Mouse (Mus musculus) inflammation-experienced regulatory T-cells, adult 6 months (primary cell): Measurements from ENCODE around the gene Ube2h. TPM values are rescaled to one million over a fixed set of nuclear protein-coding genes. Genes with fewer than 3 reads are reported as not detected.

Experiments
- ATAC-seq: one replicate; pipeline ENCODE4 v1.8.0; 2017
- polyA plus RNA-seq, 3 experiments: library from polyadenylated mRNA; unstranded; fragments of 100-300 nt; shearing (Covaris generic); gene quantifications; one replicate each; pipeline ENCODE4 v1.2.1; 2017

Ube2h gene
- polyA plus RNA-seq, 3 experiments from 2014 or later = 108 to 123 (median 115) TPM

GRCm38 (mm10) chr6:30242928-30243327, 61.4 kb downstream of the Ube2h start:
- no peak for ATAC-seq

DNA sequence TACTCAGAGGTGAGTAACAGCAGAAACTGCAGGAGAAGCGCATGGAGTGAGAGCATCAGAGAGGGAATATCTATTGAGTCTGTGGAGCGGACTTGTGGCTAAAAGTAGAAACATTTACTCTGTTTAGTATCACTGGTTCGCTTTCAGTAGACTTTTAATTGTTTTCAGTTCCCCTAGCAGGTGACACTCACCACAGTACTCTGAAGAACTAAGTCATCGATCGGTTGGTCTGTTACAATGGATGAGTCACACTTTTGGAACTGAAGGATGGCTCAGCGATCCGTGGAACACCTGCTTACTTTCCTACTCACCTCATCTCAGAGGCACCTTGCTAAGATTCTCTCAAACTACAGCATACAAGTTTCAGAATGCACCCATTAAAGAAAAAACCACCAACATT, 64.2 kb downstream of the Ube2h start:
- no peak for ATAC-seq

- ATAC-seq = no peak
Measured at GRCm38 (mm10) chr6:30239207-30239606, 65.1 kb downstream of the Ube2h start.

DNA sequence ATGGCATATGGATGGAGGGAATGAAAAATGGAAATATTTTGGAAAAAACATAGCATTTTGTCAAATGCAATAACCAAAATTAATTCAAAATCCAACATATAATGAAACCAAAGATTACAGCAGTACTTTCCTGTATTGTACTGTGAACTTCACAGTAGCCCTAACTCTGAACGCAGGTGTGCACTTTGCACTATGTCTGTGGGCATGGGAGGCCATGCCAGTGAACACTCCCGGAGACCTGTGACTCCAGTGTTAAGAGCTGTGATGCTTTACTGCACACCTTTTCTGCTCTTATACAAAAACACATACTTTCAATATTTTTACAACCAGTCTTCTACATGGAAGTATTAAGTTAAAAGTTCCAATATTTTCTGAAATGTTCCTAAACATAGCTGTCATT, 66.3 kb downstream of the Ube2h start:
- ATAC-seq = no peak

GRCm38 (mm10) chr6:30236564-30236963, 67.8 kb downstream of the Ube2h start:
- no peak for ATAC-seq

DNA sequence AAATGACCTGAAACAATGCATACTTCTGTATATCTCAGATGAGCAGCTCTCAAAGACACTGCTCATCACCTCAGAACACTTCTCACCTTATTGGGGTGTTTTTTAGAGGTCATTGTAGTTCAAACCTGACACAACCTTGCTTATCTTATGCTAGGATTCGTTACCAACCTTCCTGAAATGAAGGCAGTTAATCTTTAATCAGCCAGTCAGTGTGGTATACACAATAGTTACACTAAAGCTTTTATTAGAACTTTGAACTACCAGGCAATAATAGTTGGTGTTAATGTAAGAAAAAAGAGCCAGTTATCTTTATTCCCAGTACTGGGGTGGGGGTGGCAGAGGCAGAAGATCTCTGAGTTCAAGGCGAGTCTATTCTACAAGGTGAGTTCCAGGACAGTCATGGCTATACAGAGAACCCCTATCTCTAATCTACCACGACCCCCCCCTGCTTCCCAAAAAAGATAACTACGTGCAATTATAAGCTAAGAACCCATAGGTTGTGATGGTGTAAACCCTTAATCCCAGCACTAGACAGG, 72.5 kb downstream of the Ube2h start:
- ATAC-seq = no peak

DNA sequence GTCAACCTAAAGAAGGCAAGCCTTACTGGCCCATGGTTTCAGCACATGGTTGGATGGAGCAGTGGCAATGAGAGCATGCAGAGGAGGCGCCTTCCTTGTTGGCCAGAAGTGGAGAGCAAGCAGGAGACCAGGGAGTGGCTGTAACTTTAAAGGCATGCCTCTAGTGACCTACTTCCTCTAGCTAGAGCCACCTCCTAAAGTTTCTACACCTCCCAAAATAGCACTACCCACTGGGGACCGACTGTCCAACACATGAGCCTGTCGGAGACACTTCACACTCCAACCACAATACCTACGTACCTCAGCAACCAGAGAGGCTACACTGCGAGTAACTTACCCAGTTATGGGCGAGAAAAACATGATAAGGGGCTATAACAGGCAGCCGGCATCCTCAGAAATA, 74.1 kb downstream of the Ube2h start:
- no peak for ATAC-seq

DNA sequence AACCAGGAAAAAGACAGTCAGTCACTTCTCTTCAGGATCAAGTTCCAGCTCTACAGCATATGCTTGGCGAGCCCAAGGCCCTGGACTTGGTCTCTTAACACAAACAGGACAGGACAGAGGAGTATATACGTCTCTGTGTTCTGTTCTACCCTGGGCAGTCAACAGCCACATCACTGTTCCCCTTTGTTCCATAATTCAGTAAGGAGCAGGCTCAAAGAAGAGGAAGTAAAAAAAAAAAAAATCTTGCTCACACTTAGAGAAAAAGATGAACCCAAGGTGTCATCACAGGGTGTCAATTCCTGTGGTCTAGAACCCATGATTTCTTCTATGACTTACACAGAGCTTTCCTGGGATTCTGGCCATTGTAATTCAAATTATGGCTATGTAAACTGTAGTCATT, 75.4 kb downstream of the Ube2h start:
- ATAC-seq = no peak

DNA sequence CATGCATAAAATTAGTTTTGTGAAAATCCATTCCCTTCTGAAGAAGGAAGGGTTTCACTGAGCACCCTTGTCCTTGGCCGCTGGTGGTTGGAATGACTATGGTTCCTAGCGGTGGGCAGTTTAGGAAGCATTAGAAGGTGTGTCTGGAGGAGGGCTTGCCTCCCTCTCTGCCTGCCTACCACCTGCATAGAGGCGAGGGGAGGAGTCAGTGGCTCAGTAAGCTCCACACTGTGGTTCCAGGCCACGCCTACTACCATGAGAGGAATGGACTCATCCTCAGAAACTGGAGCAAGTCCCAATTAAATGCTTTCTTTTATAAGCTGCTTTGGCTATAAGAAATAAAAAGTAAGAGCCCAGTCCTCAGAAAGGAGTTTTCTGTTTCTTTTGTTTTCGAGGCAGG, 76.0 kb downstream of the Ube2h start:
- ATAC-seq = no peak

DNA sequence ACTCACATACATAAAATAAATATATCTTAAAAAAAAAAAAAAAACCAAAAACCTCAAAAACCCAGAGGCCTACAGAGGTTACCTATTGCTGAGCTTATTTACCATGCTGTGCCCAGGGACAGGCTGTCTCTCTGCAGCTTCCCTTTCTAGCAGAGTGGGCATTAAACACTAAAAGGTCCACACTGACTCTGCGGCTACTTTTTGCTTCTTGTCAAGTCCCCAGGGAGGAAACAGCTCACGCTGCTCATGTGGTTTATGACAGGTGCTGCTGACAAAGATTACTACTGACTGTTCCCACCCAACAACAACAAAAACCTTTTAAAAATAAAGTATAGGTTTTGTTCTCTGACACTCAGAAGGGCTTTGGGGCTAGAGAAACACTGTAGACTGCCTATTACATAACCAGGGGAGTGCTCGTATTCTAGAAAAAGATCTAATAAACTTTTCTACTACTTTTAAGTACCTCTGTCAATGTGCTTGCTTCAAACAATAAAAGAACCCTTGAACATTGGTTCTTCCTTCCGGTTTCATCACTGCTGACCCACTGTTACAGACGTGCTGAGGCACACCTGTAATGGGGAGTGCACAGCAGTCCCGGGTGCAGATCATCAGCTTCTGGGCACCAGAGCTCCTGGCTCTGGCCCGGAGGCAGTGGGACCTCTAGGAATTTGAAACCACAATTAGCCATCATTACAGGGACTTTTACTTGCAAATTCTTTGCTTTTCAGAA, 77.2 kb downstream of the Ube2h start:
- ATAC-seq = no peak

GRCm38 (mm10) chr6:30224693-30225092, 79.6 kb downstream of the Ube2h start:
- ATAC-seq = no peak

DNA sequence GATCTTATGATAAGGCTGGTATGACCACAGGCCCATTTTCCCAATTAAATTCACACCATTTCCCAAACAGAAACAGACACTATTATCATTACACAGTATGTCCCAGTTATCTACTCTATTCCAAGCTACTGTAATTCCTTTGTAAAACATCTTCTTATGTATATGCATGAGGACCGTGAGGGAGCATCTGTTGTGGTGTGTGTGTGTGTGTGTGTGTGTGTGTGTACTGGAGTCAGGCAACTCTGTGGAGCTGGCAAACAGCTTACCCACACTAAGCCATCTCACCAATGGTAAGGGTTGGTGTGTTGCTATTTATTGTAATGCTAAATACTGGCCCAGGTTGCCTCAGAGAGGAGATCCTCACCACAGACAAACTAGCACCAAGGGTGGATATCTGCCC, 82.0 kb downstream of the Ube2h start:
- ATAC-seq = no peak

DNA sequence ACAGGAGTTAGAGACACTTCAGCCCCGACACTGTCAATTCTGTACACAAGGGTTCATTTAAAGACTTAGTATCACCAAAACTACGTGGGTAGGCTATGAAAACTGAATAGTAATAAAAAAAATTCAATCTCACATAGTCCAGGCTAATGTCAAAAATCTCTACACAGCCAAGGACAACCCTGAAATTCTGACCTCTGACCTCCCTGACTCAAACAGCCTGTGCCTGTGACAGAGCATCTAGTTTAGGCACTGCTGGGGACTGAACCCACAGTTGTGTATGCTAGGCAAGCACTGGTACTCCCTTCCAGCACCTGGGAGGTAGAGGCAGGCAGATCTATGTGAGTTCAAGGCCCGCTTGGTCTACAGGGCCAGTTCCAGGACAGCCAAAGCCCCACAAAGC, 86.8 kb downstream of the Ube2h start:
- ATAC-seq = no peak

GRCm38 (mm10) chr6:30212468-30212867, 91.9 kb downstream of the Ube2h start:
- ATAC-seq = no peak

DNA sequence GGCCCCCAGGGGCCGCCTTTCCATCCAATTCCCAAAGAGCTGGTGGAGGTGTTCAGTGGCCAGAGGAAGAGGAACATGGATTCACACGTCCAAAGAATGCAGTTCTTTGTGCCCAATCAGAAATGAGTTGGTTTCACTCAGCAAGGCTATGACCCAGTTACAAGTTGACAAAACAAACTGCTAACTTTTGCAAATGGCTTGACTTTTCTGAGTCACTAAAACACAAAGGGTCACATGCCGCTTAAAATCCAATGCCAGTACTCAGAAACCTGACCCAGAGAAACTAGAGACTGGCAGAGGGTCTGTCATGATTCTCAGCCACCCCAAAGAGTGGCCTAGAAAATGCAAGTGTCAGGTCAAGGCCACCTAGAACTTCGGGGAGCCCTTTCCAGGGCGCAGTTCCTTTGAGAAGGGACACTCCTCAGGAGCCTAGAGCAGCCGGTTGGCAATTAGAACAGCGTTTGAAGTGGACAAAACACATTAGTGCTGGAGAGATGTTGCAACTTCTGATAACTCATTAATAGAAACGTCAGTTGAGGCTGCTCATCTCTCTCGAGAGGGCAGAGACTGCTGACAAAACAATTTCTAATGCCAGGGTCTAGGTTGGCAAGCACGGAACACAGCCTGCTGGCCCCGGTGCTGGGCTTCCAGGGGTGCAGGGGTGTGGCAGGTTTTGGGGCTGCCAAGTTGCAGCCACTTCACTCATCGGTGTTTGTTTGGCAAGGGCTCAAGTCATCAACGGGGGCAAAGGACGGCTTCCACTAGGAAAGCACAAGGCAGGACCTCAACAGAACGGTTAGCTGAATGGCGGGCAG, 92.5 kb downstream of the Ube2h start:
- ATAC-seq = no peak

DNA sequence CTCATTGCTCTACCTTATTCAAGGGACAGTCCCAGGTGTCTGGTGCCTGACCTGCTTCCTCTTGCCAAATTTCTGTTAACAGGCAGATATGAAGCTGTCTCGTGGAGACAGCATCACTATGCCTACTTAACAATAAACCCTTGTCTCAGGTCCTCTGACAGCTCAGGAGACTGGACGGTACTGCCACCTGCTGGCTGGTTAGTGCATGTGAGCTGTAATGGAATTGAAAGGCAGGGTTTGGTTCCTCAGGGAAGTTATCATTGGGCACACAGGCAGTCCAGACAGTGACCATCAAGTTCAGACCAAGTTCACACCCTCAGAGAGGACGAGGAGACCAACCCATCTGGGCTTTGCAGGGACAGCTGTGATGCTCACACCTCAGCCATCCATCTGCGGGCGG, 93.6 kb downstream of the Ube2h start:
- peak; percentile 86 for ATAC-seq

DNA sequence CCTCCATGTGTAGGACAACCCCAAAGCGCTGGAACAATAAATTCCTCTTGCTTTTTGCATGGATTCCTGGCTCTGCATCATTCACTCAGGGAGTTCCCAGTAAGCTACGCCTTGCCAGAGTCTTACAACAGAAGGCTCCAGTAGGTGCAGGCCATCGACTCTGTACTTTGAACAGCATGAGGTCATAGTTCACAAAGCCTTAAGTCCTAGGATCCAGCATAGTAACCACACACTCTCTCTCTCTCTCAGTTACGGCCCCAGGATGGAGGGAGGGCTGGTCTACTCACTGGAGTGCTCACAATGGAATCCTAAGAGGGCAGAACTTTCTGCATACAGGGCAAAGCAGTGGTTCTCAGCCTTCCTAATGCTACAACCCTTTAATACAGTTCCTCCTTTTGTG, 95.5 kb downstream of the Ube2h start:
- no peak for ATAC-seq

GRCm38 (mm10) chr6:30205587-30206202, 98.6 kb downstream of the Ube2h start:
- peak; percentile 86 for ATAC-seq

DNA sequence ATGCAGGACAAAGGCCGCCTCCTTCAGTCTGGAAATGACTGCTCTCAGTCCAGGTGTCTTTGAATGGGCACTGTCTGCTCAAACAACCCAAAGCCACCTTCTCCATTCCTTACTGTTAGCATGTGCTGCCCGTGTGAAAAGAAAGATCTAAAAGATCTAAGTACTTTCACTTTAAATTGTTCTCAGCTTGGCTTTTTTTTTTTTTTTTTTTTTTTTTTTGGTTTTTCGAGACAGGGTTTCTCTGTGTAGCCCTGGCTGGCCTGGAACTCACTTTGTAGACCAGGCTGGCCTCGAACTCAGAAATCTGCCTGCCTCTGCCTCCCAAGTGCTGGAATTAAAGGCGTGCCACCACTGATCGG, 99.2 kb downstream of the Ube2h start:
- peak; percentile 30 for ATAC-seq

- no peak for ATAC-seq
Measured at GRCm38 (mm10) chr6:30204383-30205179, 99.8 kb downstream of the Ube2h start.

DNA sequence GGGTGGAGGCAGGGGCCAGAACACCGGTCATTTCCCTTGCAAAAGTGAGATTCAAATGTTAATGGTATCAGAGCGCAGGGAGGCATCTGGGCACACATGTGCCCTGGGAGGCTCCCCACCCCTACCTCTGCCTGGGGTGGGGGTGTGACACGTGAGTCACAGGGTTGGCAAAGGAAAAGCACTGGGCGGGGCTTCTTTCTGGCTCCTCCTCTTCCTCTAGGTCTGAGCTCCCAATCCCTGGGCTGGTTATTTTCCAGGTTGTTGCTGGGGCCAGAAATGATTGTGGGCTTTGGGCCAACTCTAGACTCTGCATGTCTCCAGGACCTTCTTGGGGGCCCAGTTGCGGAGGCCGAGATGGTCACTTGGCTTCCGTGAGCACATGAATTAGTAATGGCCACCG, 108.2 kb downstream of the Ube2h start:
- no peak for ATAC-seq

GRCm38 (mm10) chr6:30195656-30196055, 108.7 kb downstream of the Ube2h start:
- ATAC-seq = no peak

- no peak for ATAC-seq
Measured at GRCm38 (mm10) chr6:30183624-30184023, 120.7 kb downstream of the Ube2h start.
